Mouse (Mus musculus): ENCODE data around the gene Ppp1r9a.

DNA sequence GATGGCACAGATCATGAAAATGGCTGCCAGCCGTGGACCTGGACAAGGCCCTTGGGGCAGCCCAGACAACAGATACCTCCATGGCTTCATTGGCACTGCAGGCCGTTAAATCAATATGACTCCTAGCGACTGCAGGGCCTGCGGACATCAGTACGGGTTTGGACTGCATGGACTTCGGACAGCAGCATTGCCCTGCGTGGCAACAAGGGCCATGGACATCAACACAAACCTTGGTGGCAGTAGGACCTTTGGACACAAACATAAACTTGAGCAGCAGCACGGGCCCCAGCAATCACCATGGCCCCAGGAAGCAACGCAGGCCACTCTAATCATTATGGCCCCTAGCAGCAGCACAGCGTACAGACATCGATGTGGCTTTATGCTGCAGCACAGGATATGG lies 45.8 kb upstream of the Ppp1r9a start:
- no peak for TF ChIP-seq CTCF (IDR thresholded peaks at IDR 0.05; ENCODE audit: control insufficient read depth, insufficient read depth, insufficient read length)
- no peak for TF ChIP-seq MAX (IDR thresholded peaks at IDR 0.05)
- TF ChIP-seq CEBPB (IDR thresholded peaks at IDR 0.05; ENCODE audit: low read depth): no peak
